Mouse (Mus musculus): ENCODE measurements around the gene Vmn1r7. TPM values are rescaled to one million over a fixed set of nuclear protein-coding genes. Genes with fewer than 3 reads are reported as not detected.
"Not testable (repeated sequence)": the region's sequence is repeated elsewhere in the genome, so short reads cannot be mapped to it uniquely, and the experiment has no call there.

The Vmn1r7 gene
- not detected in 2 replicates for polyA plus RNA-seq (2011; ENCODE audit: insufficient read depth, insufficient read length, low read depth, missing spikeins)

DNA sequence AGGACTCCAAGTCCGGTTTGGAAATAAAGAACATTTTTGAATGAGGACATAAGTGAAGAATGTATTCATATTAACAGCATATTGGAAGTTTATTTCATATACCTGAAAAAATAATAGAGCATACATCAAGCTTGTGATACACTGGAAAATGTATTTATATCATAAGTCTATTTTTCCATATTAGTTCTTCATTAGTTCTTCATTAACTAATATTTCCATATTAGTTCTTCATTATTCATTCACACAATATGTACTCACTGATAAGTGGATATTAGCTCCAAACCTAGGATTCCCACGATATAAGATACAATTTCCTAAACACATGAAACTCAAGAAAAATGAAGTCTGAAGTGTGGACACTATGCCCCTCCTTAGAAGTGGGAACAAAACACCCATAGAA, at the start of gene Vmn1r7:
Gene Vmn1r7 (minus strand): TSS at position 101 of the 400 bp plus-strand sequence.
- H3K4me1 ChIP-seq (ENCODE audit: control insufficient read depth, insufficient read depth, low read length); H3K27me3 ChIP-seq (ENCODE audit: control insufficient read depth, insufficient read depth, low read length, poor library complexity, severe bottlenecking); H3K9ac ChIP-seq (ENCODE audit: low read depth, poor library complexity, severe bottlenecking); H3K36me3 ChIP-seq (ENCODE audit: control insufficient read depth, insufficient read depth, low read length, poor library complexity, severe bottlenecking); H3K9me3 ChIP-seq (replicated peaks; ENCODE audit: control insufficient read depth, insufficient read depth, low read length, poor library complexity, severe bottlenecking); H3K27ac ChIP-seq (ENCODE audit: insufficient read depth, low read length); H3K4me3 ChIP-seq (ENCODE audit: low read depth, low read length): not testable (repeated sequence)

DNA sequence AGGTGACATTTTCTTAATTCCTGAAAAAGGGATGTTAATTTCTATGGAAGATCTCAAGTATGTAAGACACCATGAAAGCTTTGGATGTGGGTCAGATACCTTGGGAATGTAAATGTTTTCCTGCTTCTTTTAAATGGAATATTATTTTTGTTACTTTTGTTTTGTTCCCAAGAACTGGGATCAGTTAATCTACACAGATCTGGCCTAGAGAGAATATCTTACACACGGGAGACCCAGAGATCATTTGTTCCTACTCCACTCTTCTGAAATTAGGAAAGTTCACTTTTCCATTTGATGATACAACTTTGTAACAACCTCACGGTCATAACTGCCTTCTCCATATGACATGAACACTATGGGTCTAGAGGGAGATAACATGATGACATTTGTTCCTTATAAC, 41.4 kb upstream of the Vmn1r7 start, which contains the start of gene Vmn1r9:
Gene Vmn1r9 (plus strand): TSS at position 301 of the 400 bp plus-strand sequence.
- no peak for TF ChIP-seq CTCF (IDR thresholded peaks at IDR 0.05; ENCODE audit: low read depth, low read length)
- Histone ChIP-seq H3K4me3 (ENCODE audit: low read depth, low read length) (no peak within 1 kb of the TSS), H3K27ac (ENCODE audit: insufficient read depth, low read length) (no peak within 1 kb of the TSS), H3K36me3 (ENCODE audit: control insufficient read depth, insufficient read depth, low read length, poor library complexity, severe bottlenecking) (no peaks in the 10 kb centered on the region), H3K27me3 (ENCODE audit: control insufficient read depth, insufficient read depth, low read length, poor library complexity, severe bottlenecking) (no peaks in the 10 kb centered on the region), H3K9me3 (replicated peaks; ENCODE audit: control insufficient read depth, insufficient read depth, low read length, poor library complexity, severe bottlenecking) (no peaks in the 10 kb centered on the region), H3K9ac (ENCODE audit: low read depth, poor library complexity, severe bottlenecking) (no peak within 1 kb of the TSS), H3K4me1 (ENCODE audit: control insufficient read depth, insufficient read depth, low read length) (no peaks in the 10 kb centered on the region)

DNA sequence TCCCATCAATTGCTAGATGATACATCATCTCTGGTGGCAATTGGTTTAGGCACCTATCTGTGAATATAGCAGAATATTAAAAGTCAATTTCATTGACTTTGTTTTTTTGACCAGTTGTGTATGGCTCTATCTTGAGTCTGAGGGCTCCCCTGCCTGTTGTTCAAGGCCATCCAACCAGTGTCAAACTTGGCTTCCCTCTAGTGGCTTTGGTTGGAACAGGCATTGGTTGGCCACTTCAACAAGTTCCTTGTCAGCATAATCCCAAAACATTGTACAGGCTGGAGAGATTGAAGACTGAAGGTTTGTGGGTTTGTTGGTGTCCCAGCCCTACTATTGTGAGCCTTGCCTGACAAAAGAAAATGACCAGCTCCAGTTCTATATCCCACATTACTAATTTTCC, 38.6 kb upstream of the Vmn1r7 start:
- no peak overlapping the region for H3K4me3 ChIP-seq (ENCODE audit: low read depth, low read length)

DNA sequence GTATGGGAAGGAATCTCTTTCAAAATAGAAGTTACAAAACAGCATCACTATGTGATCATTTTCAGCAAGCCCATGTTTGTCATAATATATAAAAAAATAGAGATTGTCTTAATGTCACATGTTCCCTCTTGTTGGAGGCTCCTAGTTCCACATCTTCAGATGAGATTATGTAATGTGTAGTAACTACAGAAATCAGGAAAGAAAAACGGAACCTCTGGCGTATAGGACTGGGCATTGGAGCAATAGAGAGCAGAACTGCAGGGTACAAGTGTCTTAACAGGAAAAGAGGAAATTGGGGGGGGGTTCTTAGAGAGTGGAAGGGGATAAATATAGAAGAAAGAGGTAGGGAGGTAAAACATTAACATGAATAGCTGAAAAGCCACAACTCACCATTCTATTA, 9.6 kb upstream of the Vmn1r7 start:
- Histone ChIP-seq H3K4me3 (ENCODE audit: low read depth, low read length) (no peak overlapping the region), H3K9me3 (replicated peaks; ENCODE audit: control insufficient read depth, insufficient read depth, low read length, poor library complexity, severe bottlenecking) (no peaks in the 10 kb centered on the region), H3K4me1 (ENCODE audit: control insufficient read depth, insufficient read depth, low read length) (no peaks in the 10 kb centered on the region), H3K9ac (ENCODE audit: low read depth, poor library complexity, severe bottlenecking) (no peak overlapping the region), H3K27me3 (ENCODE audit: control insufficient read depth, insufficient read depth, low read length, poor library complexity, severe bottlenecking) (no peaks in the 10 kb centered on the region), H3K27ac (ENCODE audit: insufficient read depth, low read length) (no peak overlapping the region), H3K36me3 (ENCODE audit: control insufficient read depth, insufficient read depth, low read length, poor library complexity, severe bottlenecking) (no peaks in the 10 kb centered on the region)
- TF ChIP-seq POLR2A (IDR thresholded peaks at IDR 0.05; ENCODE audit: insufficient read depth, low read length) (no peak), EP300 (IDR thresholded peaks at IDR 0.05; ENCODE audit: insufficient read depth, low read depth, low read length) (no peak), CTCF (IDR thresholded peaks at IDR 0.05; ENCODE audit: low read depth, low read length) (no peak)

More for the DNA sequence above, 38.6 kb upstream of the Vmn1r7 start:
- no peaks in the 10 kb centered on the region for H3K9me3 ChIP-seq (replicated peaks; ENCODE audit: control insufficient read depth, insufficient read depth, low read length, poor library complexity, severe bottlenecking)
- no peaks in the 10 kb centered on the region for H3K36me3 ChIP-seq (ENCODE audit: control insufficient read depth, insufficient read depth, low read length, poor library complexity, severe bottlenecking)
- H3K27me3 ChIP-seq (ENCODE audit: control insufficient read depth, insufficient read depth, low read length, poor library complexity, severe bottlenecking), result no peaks in the 10 kb centered on the region
- no peaks in the 10 kb centered on the region for H3K4me1 ChIP-seq (ENCODE audit: control insufficient read depth, insufficient read depth, low read length)
- TF ChIP-seq POLR2A (IDR thresholded peaks at IDR 0.05; ENCODE audit: insufficient read depth, low read length) (no peak), CTCF (IDR thresholded peaks at IDR 0.05; ENCODE audit: low read depth, low read length) (no peak), EP300 (IDR thresholded peaks at IDR 0.05; ENCODE audit: insufficient read depth, low read depth, low read length) (no peak)
- no peak overlapping the region for H3K9ac ChIP-seq (ENCODE audit: low read depth, poor library complexity, severe bottlenecking)
- H3K27ac ChIP-seq (ENCODE audit: insufficient read depth, low read length), result no peak overlapping the region

DNA sequence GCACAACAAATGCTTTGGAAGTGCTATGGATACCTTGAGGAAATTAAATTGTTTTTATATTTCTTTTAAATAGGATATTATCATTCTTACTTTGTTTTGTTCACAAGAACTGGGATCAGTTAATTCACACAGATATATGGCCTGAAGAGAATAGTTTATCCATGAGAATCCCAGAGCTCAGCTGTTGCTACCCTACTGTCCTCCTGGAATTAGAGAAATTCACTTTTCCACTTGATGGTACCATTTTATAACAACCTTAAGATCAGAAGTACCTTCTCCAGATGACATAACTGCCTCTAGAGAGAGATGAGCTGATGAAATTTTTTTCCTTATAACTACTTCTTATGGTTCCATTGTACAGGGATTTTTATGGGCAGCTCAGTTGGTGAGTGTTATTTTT, 6.9 kb upstream of the Vmn1r7 start, which contains the start of gene Vmn1r8:
Gene Vmn1r8 (plus strand): TSS at position 301 of the 400 bp plus-strand sequence.
- TF ChIP-seq EP300 (IDR thresholded peaks at IDR 0.05; ENCODE audit: insufficient read depth, low read depth, low read length) (no peak), POLR2A (IDR thresholded peaks at IDR 0.05; ENCODE audit: insufficient read depth, low read length) (no peak), CTCF (IDR thresholded peaks at IDR 0.05; ENCODE audit: low read depth, low read length) (no peak)
- H3K4me3 ChIP-seq (ENCODE audit: low read depth, low read length), result no peak within 1 kb of the TSS
- no peaks in the 10 kb centered on the region for H3K9me3 ChIP-seq (replicated peaks; ENCODE audit: control insufficient read depth, insufficient read depth, low read length, poor library complexity, severe bottlenecking)
- H3K4me1 ChIP-seq (ENCODE audit: control insufficient read depth, insufficient read depth, low read length), result no peaks in the 10 kb centered on the region
- no peak within 1 kb of the TSS for H3K9ac ChIP-seq (ENCODE audit: low read depth, poor library complexity, severe bottlenecking)
- H3K27me3 ChIP-seq (ENCODE audit: control insufficient read depth, insufficient read depth, low read length, poor library complexity, severe bottlenecking), result no peaks in the 10 kb centered on the region
- H3K27ac ChIP-seq (ENCODE audit: insufficient read depth, low read length), result no peak within 1 kb of the TSS
- no peaks in the 10 kb centered on the region for H3K36me3 ChIP-seq (ENCODE audit: control insufficient read depth, insufficient read depth, low read length, poor library complexity, severe bottlenecking)

DNA sequence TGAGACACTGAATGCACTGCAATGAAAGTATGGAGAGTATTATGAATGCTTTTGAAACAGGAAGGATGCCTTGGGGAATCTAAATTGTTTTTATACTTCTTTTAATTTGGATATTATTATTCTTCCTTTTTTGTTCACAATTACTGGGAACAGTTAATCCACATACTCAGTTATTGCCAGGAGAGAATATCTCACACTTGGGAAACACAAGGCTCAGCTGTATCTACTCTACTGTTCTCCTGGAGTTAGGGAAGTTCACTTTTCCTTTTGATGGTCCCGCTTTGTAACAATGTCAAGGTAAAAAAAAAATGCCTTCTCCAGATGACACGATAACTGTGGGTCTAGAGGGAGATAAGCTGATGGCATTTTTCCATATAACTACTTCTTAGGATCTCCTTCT, 28.2 kb downstream of the Vmn1r7 start, which contains the start of gene Vmn1r6:
Gene Vmn1r6 (plus strand): TSS at position 301 of the 400 bp plus-strand sequence.
- Histone ChIP-seq H3K9me3 (replicated peaks; ENCODE audit: control insufficient read depth, insufficient read depth, low read length, poor library complexity, severe bottlenecking) (no peaks in the 10 kb centered on the region), H3K9ac (ENCODE audit: low read depth, poor library complexity, severe bottlenecking) (no peak within 1 kb of the TSS), H3K27me3 (ENCODE audit: control insufficient read depth, insufficient read depth, low read length, poor library complexity, severe bottlenecking) (no peaks in the 10 kb centered on the region), H3K4me3 (ENCODE audit: low read depth, low read length) (no peak within 1 kb of the TSS), H3K27ac (ENCODE audit: insufficient read depth, low read length) (no peak within 1 kb of the TSS), H3K4me1 (ENCODE audit: control insufficient read depth, insufficient read depth, low read length) (no peaks in the 10 kb centered on the region), H3K36me3 (ENCODE audit: control insufficient read depth, insufficient read depth, low read length, poor library complexity, severe bottlenecking) (no peaks in the 10 kb centered on the region)
- no peak for TF ChIP-seq POLR2A (IDR thresholded peaks at IDR 0.05; ENCODE audit: insufficient read depth, low read length)
- TF ChIP-seq CTCF (IDR thresholded peaks at IDR 0.05; ENCODE audit: low read depth, low read length), result no peak
- TF ChIP-seq EP300 (IDR thresholded peaks at IDR 0.05; ENCODE audit: insufficient read depth, low read depth, low read length), result no peak

Other genes with a start within 250 kb of the Vmn1r7 start
- 92.8 and 99.1 TPM in 2 replicates for gene Kbtbd2, start 227.5 kb downstream of the Vmn1r7 start, polyA plus RNA-seq (2011; ENCODE audit: insufficient read depth, insufficient read length, low read depth, missing spikeins)
- gene Fkbp9, start 193.3 kb downstream of the Vmn1r7 start, polyA plus RNA-seq (2011; ENCODE audit: insufficient read depth, insufficient read length, low read depth, missing spikeins), result 211 and 215 TPM in 2 replicates
- gene Nt5c3, start 101.4 kb downstream of the Vmn1r7 start, polyA plus RNA-seq (2011; ENCODE audit: insufficient read depth, insufficient read length, low read depth, missing spikeins), result 19.6 and 21.4 TPM in 2 replicates
- gene Vmn1r4, start 101.3 kb downstream of the Vmn1r7 start, polyA plus RNA-seq (2011; ENCODE audit: insufficient read depth, insufficient read length, low read depth, missing spikeins), result 0.78 and 0.97 TPM in 2 replicates
- gene Vmn1r5, start 55.1 kb downstream of the Vmn1r7 start, polyA plus RNA-seq (2011; ENCODE audit: insufficient read depth, insufficient read length, low read depth, missing spikeins), result not detected in 2 replicates
- gene Vmn1r6, start 28.1 kb downstream of the Vmn1r7 start, polyA plus RNA-seq (2011; ENCODE audit: insufficient read depth, insufficient read length, low read depth, missing spikeins), result 0.14 TPM in 1 of 2 replicates, not detected in the other
- not detected in 2 replicates for gene Vmn1r8, start 7.0 kb upstream of the Vmn1r7 start, polyA plus RNA-seq (2011; ENCODE audit: insufficient read depth, insufficient read length, low read depth, missing spikeins)
- not detected in 2 replicates for gene Vmn1r9, start 41.5 kb upstream of the Vmn1r7 start, polyA plus RNA-seq (2011; ENCODE audit: insufficient read depth, insufficient read length, low read depth, missing spikeins)
- not detected in 2 replicates for gene Vmn1r10, start 84.1 kb upstream of the Vmn1r7 start, polyA plus RNA-seq (2011; ENCODE audit: insufficient read depth, insufficient read length, low read depth, missing spikeins)
- gene Vmn1r11, start 108.1 kb upstream of the Vmn1r7 start, polyA plus RNA-seq (2011; ENCODE audit: insufficient read depth, insufficient read length, low read depth, missing spikeins), result not detected in 2 replicates
- gene Vmn1r12, start 131.6 kb upstream of the Vmn1r7 start, polyA plus RNA-seq (2011; ENCODE audit: insufficient read depth, insufficient read length, low read depth, missing spikeins), result not detected in 2 replicates
- 1.7 and 1.8 TPM in 2 replicates for gene Vmn1r13, start 178.0 kb upstream of the Vmn1r7 start, polyA plus RNA-seq (2011; ENCODE audit: insufficient read depth, insufficient read length, low read depth, missing spikeins)
- not detected in 2 replicates for gene Vmn1r14, start 206.4 kb upstream of the Vmn1r7 start, polyA plus RNA-seq (2011; ENCODE audit: insufficient read depth, insufficient read length, low read depth, missing spikeins)
- gene Vmn1r15, start 232.6 kb upstream of the Vmn1r7 start, polyA plus RNA-seq (2011; ENCODE audit: insufficient read depth, insufficient read length, low read depth, missing spikeins), result 0.33 TPM in 1 of 2 replicates, not detected in the other

Data from ES-Bruce4 (cell line).